Mouse (Mus musculus): Measurements from ENCODE around the gene Zfp335. TPM values are rescaled to one million over a fixed set of nuclear protein-coding genes. Genes with fewer than 3 reads are reported as not detected.
A peak's percentile ranks its signal among the peaks of the same experiment; 100 is the strongest.
"Not testable (repeated sequence)": the region's sequence is repeated elsewhere in the genome, so short reads cannot be mapped to it uniquely, and the experiment has no call there.

Zfp335 gene
- polyA plus RNA-seq, 1 experiment: 21.8 TPM

DNA sequence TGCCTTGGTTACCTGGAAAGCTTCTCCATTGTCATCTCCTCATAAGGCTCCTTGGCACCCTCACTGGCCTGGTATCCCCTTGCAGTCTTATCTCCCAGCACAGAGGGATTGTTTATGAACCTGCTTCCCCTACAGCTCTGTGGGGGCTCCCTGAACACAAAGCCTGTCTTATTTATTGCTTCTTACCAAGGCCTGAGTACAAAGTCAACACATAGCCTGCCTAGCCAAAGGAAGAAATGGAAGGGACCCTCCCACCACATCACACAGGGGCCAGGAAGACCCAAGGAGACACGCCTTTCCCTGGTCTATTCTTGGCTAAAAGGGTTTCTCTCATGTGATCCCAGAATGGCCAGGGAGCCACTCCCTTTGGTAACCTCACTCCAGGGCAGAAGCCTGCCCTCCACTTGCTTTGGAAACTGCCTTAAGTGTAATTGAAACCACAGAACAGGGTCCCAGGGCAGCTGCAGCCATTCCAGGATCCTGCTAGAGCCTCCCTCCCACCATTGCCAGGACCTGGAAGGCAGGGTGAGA, 37.3 kb downstream of the Zfp335 start:
- Histone ChIP-seq H3K4me3 (replicated peaks) (peak overlapping the region; percentile 50), H3K27me3 (replicated peaks) (no peaks in the 10 kb centered on the region), H3K4me1 (peaks cover 43% of the 10 kb centered on the region), H3K36me3 (replicated peaks; ENCODE audit: low read length) (peaks cover 6% of the 10 kb centered on the region), H3K9me3 (no peaks in the 10 kb centered on the region)
- TF ChIP-seq FLI1 (IDR thresholded peaks at IDR 0.05; ENCODE audit: low read length): no peak
- no peak for TF ChIP-seq GATA1 (IDR thresholded peaks at IDR 0.05; ENCODE audit: borderline replicate concordance, low read length)

- Histone ChIP-seq H3K4me3 (replicated peaks) (peak overlapping the region; percentile 38), H3K4me1 (peaks cover 41% of the 10 kb centered on the region), H3K36me3 (replicated peaks; ENCODE audit: low read length) (peaks cover 6% of the 10 kb centered on the region), H3K27me3 (replicated peaks) (no peaks in the 10 kb centered on the region), H3K9me3 (no peaks in the 10 kb centered on the region)
- TF ChIP-seq FLI1 (IDR thresholded peaks at IDR 0.05; ENCODE audit: low read length): no peak
- no peak for TF ChIP-seq GATA1 (IDR thresholded peaks at IDR 0.05; ENCODE audit: borderline replicate concordance, low read length)
Measured at GRCm38 (mm10) chr2:164873621-164874020, 37.9 kb downstream of the Zfp335 start.

DNA sequence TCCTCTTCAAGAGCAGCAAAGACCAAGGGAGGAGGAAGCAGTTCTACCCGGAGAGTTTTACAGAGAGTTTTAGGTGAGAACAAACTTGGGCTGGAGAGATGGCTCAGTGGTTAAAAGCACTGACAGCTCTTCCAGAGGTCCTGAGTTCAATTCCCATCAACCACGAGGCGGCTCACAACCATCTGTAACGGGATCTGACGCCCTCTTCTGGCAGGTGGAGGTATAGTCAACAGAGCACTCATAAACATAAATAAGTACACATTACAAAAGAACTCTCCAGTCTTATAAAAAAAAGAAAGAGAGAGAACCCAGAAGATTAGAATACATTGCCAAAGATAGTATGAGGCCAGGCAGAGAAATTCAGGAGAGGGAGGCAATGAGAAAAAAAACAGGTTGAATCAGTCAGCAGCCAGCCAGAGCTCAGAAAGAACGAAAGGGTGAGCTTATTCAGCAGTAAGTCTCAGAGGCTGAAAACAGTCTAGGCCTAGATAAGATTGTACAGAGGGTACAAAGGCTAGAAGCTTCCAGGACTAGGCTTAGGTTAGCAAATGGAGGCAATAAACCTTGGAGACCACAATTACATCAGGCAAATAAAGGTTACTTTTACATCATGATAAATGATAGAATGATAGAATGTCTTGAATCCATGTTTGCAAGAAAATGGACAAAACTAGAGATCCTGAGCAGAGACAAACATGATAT, 39.8 kb downstream of the Zfp335 start:
- no peak overlapping the region for H3K4me3 ChIP-seq (replicated peaks)
- peaks cover 4% of the 10 kb centered on the region for H3K9me3 ChIP-seq
- no peak for TF ChIP-seq GATA1 (IDR thresholded peaks at IDR 0.05; ENCODE audit: borderline replicate concordance, low read length)
- no peak for TF ChIP-seq FLI1 (IDR thresholded peaks at IDR 0.05; ENCODE audit: low read length)
- peaks cover 34% of the 10 kb centered on the region for H3K4me1 ChIP-seq
- peaks cover 3% of the 10 kb centered on the region for H3K36me3 ChIP-seq (replicated peaks; ENCODE audit: low read length)
- no peaks in the 10 kb centered on the region for H3K27me3 ChIP-seq (replicated peaks)

- Histone ChIP-seq H3K36me3 (replicated peaks; ENCODE audit: low read length) (peaks cover 3% of the 10 kb centered on the region), H3K27me3 (replicated peaks) (peaks cover 2% of the 10 kb centered on the region), H3K9me3 (peaks cover 4% of the 10 kb centered on the region), H3K4me3 (replicated peaks) (no peak overlapping the region), H3K4me1 (peaks cover 18% of the 10 kb centered on the region)
- no peak for TF ChIP-seq GATA1 (IDR thresholded peaks at IDR 0.05; ENCODE audit: borderline replicate concordance, low read length)
- no peak for TF ChIP-seq FLI1 (IDR thresholded peaks at IDR 0.05; ENCODE audit: low read length)
Measured at GRCm38 (mm10) chr2:164868491-164868890, 43.1 kb downstream of the Zfp335 start.

- peaks cover 2% of the 10 kb centered on the region for H3K27me3 ChIP-seq (replicated peaks)
- peaks cover 3% of the 10 kb centered on the region for H3K36me3 ChIP-seq (replicated peaks; ENCODE audit: low read length)
- H3K4me1 ChIP-seq: peaks cover 18% of the 10 kb centered on the region
- H3K4me3 ChIP-seq (replicated peaks): no peak overlapping the region
- TF ChIP-seq FLI1 (IDR thresholded peaks at IDR 0.05; ENCODE audit: low read length) (no peak), GATA1 (IDR thresholded peaks at IDR 0.05; ENCODE audit: borderline replicate concordance, low read length) (no peak)
- peaks cover 7% of the 10 kb centered on the region for H3K9me3 ChIP-seq
Measured at GRCm38 (mm10) chr2:164867566-164867965, 44.0 kb downstream of the Zfp335 start.

- Histone ChIP-seq H3K9me3 (peaks cover 7% of the 10 kb centered on the region), H3K36me3 (replicated peaks; ENCODE audit: low read length) (peaks cover 3% of the 10 kb centered on the region), H3K27me3 (replicated peaks) (peaks cover 5% of the 10 kb centered on the region), H3K4me3 (replicated peaks) (no peak overlapping the region), H3K4me1 (peaks cover 24% of the 10 kb centered on the region)
- no peak for TF ChIP-seq GATA1 (IDR thresholded peaks at IDR 0.05; ENCODE audit: borderline replicate concordance, low read length)
Measured at GRCm38 (mm10) chr2:164866741-164867551, 44.6 kb downstream of the Zfp335 start.

DNA sequence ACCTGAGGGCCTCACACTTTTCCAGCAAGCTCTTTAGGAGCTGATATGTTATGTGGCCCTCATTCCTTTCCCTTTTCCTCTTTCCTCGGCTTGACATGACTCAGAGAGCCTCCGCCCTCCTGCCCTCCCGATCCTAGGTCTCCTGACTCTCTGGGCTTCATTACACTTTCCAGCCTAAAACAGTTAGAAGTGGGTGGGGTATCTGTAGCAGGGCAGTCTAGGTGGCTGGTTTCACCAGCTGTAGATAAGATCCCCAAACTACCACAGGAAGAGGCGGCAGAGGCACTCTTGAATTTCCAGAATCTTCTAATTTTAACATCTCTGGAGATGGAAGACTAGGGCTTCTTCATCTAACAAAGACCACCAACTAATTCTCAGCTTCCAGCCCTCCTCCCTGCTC, 47.0 kb downstream of the Zfp335 start:
- Histone ChIP-seq H3K9me3 (peaks cover 7% of the 10 kb centered on the region), H3K4me3 (replicated peaks) (no peak overlapping the region), H3K4me1 (peaks cover 35% of the 10 kb centered on the region), H3K27me3 (replicated peaks) (peaks cover 25% of the 10 kb centered on the region), H3K36me3 (replicated peaks; ENCODE audit: low read length) (peaks cover 3% of the 10 kb centered on the region)
- TF ChIP-seq GATA1 (IDR thresholded peaks at IDR 0.05; ENCODE audit: borderline replicate concordance, low read length) (no peak), FLI1 (IDR thresholded peaks at IDR 0.05; ENCODE audit: low read length) (no peak)

DNA sequence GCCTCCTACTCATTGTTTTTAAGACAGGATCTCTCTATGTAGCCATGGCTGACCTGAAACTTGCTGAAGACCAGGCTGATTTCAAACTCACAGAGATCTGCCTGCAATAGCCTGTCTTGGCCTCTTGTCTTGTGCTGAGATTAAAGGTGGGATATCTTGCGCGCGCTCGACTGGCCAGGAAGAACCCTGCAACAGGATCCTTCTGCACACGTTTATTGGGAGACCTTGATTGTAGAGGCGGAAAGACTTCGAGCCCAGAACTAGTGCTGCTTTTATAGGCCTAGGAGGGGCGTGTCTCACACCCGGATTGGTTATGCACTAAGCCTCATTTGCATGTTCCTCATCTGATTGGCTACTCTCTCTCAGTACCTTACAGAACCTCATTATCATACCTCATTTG, 48.1 kb downstream of the Zfp335 start:
- not testable (repeated sequence) for H3K36me3 ChIP-seq (replicated peaks; ENCODE audit: low read length); H3K9me3 ChIP-seq; H3K4me3 ChIP-seq (replicated peaks)
- peaks cover 47% of the 10 kb centered on the region for H3K4me1 ChIP-seq
- H3K27me3 ChIP-seq (replicated peaks): peaks cover 35% of the 10 kb centered on the region

GRCm38 (mm10) chr2:164862179-164862861, 49.2 kb downstream of the Zfp335 start:
- no peak for TF ChIP-seq GATA1 (IDR thresholded peaks at IDR 0.05; ENCODE audit: borderline replicate concordance, low read length)
- TF ChIP-seq FLI1 (IDR thresholded peaks at IDR 0.05; ENCODE audit: low read length): no peak

More at GRCm38 (mm10) chr2:164862179-164862861, 49.2 kb downstream of the Zfp335 start:
- Histone ChIP-seq H3K4me1 (peaks cover 56% of the 10 kb centered on the region), H3K4me3 (replicated peaks) (no peak overlapping the region), H3K9me3 (peaks cover 3% of the 10 kb centered on the region; the same call in 1 of the 2 replicates), H3K27me3 (replicated peaks) (peaks cover 46% of the 10 kb centered on the region), H3K36me3 (replicated peaks; ENCODE audit: low read length) (no peaks in the 10 kb centered on the region)
